Mouse (Mus musculus) adipose tissue, adult 10 weeks (tissue): Measurements from ENCODE around the gene Prokr1. TPM values are rescaled to one million over a fixed set of nuclear protein-coding genes. Genes with fewer than 3 reads are reported as not detected.

ENCODE experiments used
- polyA plus RNA-seq: library from polyadenylated mRNA; stranded (reverse); fragments of 350-450 nt; fragmentation: Illumina TruSeq; extraction: RNeasy Lipid Tissue Mini Kit (QIAGEN cat#74804); gene quantifications from one replicate; pipeline ENCODE4 v1.2.3, GENCODE M21; 2014; ENCODE audit warnings: low read depth, low replicate concordance

Prokr1 gene
- 6.1 TPM for polyA plus RNA-seq

GRCm38 (mm10) chr6:87590394-87591281 is at the start of gene Prokr1:
Gene Prokr1, minus strand, starts transcription at chr6:87590743.

GRCm38 (mm10) chr6:87532953-87533710 is 57.4 kb downstream of the Prokr1 start, which contains the start of gene Arhgap25:
Gene Arhgap25, minus strand, starts transcription at chr6:87533259.

Other genes starting within 250 kb of the Prokr1 start
- not detected for gene Gkn1, start 239.8 kb downstream of the Prokr1 start, polyA plus RNA-seq
- not detected for gene Gkn2, start 217.4 kb downstream of the Prokr1 start, polyA plus RNA-seq
- gene Gkn3, start 201.8 kb downstream of the Prokr1 start, polyA plus RNA-seq, result 2.3 TPM
- gene Bmp10, start 161.7 kb downstream of the Prokr1 start, polyA plus RNA-seq, result not detected
- gene Arhgap25, start 57.5 kb downstream of the Prokr1 start, polyA plus RNA-seq, result 5.5 TPM
- gene Aplf, start 81.5 kb upstream of the Prokr1 start, polyA plus RNA-seq, result 7.8 TPM
- 4.5 TPM for gene Efcc1, start 140.1 kb upstream of the Prokr1 start, polyA plus RNA-seq
- 1.5 TPM for gene Gp9, start 187.3 kb upstream of the Prokr1 start, polyA plus RNA-seq
- gene Rab43, start 221.4 kb upstream of the Prokr1 start, polyA plus RNA-seq, result 31.3 TPM
- not detected for gene Gm45140, start 245.1 kb upstream of the Prokr1 start, polyA plus RNA-seq
- gene Isy1, start 248.1 kb upstream of the Prokr1 start, polyA plus RNA-seq, result 25.6 TPM